Mouse (Mus musculus): ENCODE measurements around the gene Mapk6. TPM values are rescaled to one million over a fixed set of nuclear protein-coding genes. Genes with fewer than 3 reads are reported as not detected.

Gene Mapk6
- polyA plus RNA-seq, 1 experiment: 8.2 TPM

- TF ChIP-seq GATA1 (IDR thresholded peaks at IDR 0.05; ENCODE audit: low read length): no peak
These were observed 3.7 kb downstream of the Mapk6 start for GRCm38 (mm10) chr9:75406121-75406520.

DNA sequence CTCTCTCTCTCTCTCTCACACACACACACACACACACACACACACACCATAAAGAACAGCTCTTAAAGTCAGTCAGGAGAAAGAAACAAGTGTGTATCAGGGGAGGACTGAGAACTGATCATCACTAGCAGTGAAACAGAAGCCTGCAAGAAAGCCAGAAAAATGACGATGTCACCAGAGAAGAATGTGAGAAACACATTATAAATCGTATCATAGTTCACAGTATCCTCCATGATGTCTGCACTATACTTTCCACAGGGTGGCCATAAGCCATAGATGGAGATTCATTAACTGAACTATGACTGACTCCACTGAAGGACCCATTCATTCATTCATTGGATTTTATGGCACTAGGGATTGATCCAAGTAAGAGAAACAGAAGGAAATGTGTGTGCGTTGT, 6.3 kb downstream of the Mapk6 start:
- no peak for TF ChIP-seq GATA1 (IDR thresholded peaks at IDR 0.05; ENCODE audit: low read length)

DNA sequence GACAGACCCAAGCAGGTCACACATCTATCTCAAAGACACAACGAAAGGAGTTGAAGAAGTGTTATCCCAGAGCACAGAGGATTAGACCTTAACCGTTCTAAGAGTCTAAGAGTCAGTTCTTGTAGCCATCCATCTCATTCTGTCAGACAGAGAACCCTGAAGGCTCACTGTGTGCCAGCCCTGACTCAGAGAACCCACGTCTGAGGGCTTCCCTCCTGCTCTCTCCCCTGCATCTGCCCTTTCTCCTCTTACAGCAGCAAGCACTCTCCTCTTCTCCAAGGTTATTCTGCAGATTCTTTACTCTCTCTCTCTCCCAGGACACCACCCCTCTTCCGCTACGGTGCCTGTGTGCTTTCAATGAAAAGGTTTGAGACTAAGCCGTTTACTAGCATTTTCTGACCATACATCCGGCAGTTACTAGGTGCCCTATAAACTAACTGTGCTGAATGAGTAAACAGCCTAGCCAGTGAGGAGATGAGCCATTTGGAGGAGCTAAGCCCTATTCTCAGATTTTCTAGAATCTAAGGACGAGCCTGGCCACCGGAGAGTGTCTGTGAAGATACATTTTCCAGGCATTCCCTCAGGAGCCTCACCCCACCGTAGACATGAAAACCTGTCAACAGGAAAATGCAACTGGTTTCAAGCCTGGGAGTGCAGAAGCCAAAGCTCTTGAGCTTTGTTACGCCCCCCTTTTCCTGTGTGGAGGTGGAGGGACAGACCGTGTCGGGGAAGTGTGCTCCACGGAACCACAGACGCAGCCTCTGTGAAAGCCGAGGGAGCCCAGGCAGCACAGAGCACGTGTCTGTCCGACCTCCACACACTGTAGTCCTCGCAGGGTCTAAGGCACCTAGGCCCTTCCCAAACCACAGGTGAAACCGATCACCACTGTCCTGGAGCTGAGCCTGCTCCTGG, 8.0 kb downstream of the Mapk6 start:
- no peak for TF ChIP-seq GATA1 (IDR thresholded peaks at IDR 0.05; ENCODE audit: low read length)

- TF ChIP-seq GATA1 (IDR thresholded peaks at IDR 0.05; ENCODE audit: low read length): no peak
These were observed 9.2 kb downstream of the Mapk6 start for GRCm38 (mm10) chr9:75400639-75401038.

DNA sequence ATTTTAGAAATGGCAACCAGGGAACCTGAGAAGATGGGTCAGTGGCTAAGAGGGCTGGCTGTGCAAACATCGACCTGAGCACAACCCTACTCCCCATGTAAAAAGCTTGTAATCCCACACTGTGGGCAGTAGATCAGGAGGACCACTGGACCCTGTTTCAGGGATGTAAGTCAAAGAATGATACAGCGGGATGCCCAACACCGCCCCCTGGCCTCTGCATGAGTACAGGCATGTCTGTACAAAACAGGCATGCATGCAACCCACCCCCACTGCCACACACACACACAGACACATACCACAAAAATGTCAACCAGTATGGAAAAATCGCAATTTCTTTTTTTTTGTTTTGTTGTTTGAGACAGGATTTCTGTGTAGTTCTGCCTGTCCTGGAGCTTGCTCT, 10.7 kb downstream of the Mapk6 start:
- TF ChIP-seq GATA1 (IDR thresholded peaks at IDR 0.05; ENCODE audit: low read length): no peak

- TF ChIP-seq GATA1 (IDR thresholded peaks at IDR 0.05; ENCODE audit: low read length): no peak
These were observed 13.8 kb downstream of the Mapk6 start for GRCm38 (mm10) chr9:75395971-75396370.

DNA sequence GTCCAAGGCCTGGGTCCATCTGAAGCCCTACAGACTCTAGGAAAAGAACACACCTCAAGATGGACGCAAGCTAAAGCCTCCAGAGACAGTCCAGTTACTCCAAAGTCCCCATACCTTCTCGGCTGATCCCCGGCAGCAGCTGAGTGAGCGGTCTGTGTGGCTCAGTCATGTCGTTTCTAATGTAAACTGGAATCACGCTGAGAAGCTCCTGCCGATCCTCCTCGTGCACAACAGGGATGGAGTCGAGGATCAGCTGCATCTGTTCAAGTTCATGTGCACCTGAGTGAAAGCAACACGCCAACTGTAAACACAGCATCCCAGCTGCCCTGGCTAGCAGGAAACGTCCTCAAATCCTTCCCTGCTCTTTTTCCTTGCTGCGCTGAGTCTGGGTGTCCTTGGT, 16.6 kb downstream of the Mapk6 start:
- TF ChIP-seq GATA1 (IDR thresholded peaks at IDR 0.05; ENCODE audit: low read length): no peak

DNA sequence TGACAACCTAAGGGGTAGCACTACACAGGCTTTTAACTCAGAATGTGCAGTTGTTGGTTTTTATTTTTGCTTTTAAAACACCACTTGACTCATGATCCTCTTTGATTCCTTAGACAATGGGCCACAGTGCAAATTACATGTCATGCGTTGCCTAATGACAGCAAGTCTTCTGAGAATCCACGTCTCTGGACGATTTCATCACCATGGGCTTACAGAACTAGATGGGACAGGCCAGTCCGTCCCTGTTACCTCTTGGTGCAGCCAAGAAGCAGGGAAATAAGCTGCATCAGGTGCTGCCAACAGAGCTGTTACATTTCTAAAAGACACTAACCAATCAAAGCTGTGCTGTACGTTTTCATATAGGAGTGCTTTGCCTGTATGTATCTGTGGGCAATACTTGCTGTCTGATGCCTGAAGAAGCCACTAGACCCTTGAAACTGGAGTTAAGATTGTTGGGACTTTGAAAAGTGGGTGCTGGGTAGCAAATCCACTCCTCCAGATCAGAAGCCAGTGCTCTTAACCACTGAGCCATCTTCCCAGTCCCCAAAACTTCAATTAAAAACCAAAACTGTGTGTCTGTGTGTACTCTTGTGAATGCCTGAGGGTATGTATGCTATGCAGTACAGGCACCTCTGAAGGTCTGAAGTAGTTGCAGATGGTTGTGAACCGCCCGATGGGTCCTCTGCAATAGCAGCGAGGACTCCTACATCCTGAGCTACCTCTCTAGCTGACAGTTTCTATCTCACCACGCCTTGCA, 24.4 kb downstream of the Mapk6 start:
- TF ChIP-seq GATA1 (IDR thresholded peaks at IDR 0.05; ENCODE audit: low read length): no peak

GRCm38 (mm10) chr9:75384337-75384962, 25.4 kb downstream of the Mapk6 start:
- TF ChIP-seq GATA1 (IDR thresholded peaks at IDR 0.05; ENCODE audit: low read length): no peak

DNA sequence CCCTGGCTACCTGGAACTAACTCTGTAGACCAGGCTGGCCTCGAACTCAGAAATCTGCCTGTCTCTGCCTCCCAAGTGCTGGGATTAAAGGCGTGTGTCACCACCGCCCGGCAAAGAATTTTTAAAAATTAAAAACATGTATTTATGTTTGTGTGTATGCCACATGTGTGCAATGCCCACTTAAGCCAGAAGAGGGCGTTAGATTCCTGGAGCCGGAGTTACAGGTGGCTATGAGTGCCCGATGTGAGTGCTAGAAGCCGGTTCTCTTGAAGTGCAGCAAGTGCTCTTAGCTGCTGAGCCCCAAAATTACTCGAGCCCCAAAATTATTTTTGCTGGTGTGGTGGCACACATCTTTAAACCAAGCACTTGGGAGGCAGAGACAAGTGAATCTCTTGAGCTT, 26.0 kb downstream of the Mapk6 start:
- TF ChIP-seq GATA1 (IDR thresholded peaks at IDR 0.05; ENCODE audit: low read length): no peak

DNA sequence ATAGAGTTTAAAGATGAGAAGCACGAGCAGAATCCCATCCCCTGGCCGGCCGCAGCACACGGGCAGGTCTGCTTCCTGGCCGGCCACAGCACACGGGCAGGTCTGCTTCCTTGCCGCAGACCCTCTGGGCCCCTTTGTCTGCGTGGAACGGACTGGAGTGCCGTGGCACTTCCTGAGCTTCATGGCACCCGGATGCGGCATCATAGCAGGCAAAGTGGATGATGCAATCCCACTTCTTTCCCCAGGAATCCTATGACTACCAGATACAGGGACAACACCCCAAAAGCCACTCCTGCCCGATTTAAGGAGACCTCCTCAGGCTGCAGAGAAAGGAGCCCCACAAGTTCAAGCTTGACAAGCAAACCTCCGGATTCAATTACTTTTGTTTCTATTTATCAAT, 27.0 kb downstream of the Mapk6 start:
- TF ChIP-seq GATA1 (IDR thresholded peaks at IDR 0.05; ENCODE audit: low read length): no peak

GRCm38 (mm10) chr9:75378774-75379173, 31.0 kb downstream of the Mapk6 start:
- TF ChIP-seq GATA1 (IDR thresholded peaks at IDR 0.05; ENCODE audit: low read length): no peak

DNA sequence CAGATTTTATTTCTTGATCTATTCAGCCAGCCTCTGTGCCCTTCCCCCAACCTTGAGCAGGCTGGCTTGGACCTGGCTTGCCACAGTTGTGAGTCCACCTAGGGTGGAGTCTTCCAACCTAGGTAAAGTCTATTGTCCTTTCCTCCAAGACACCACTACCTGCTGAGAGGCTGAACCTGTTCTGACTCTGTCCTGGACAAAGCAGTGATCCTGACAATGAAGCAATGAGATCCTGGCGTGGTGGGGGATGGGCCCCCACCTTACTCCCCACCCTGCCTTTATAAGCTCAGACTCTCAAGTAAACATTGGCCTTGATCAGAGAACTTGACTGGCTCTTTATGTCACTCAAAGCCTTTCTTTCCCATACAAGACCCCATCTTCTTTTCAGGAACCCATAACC, 33.4 kb downstream of the Mapk6 start:
- no peak for TF ChIP-seq GATA1 (IDR thresholded peaks at IDR 0.05; ENCODE audit: low read length)

GRCm38 (mm10) chr9:75375606-75376005, 34.2 kb downstream of the Mapk6 start:
- TF ChIP-seq GATA1 (IDR thresholded peaks at IDR 0.05; ENCODE audit: low read length): no peak

GRCm38 (mm10) chr9:75368779-75369178, 41.0 kb downstream of the Mapk6 start:
- no peak for TF ChIP-seq GATA1 (IDR thresholded peaks at IDR 0.05; ENCODE audit: low read length)

- TF ChIP-seq GATA1 (IDR thresholded peaks at IDR 0.05; ENCODE audit: low read length): no peak
These were observed 43.6 kb downstream of the Mapk6 start for GRCm38 (mm10) chr9:75366191-75366590.

Data from G1E-ER4 (cell line).